In genomic region chr2:19658661-19659384, GRCm38 (mm10) we compare ENCODE assay signal across 8 mouse cellular contexts. TPM values are rescaled to one million over a fixed set of nuclear protein-coding genes. Genes with fewer than 3 reads are reported as not detected.
A peak's percentile ranks its signal among the peaks of the same experiment; 100 is the strongest.
DNase-seq lines count a peak whose midpoint lies in the region; ATAC-seq and TF ChIP-seq lines count a peak whose summit lies in the region.

No protein-coding gene starts in this region.

- H3K4me2 ChIP-seq in kidney, embryonic 14.5 days (replicated peaks; ENCODE audit: low read depth, low read length) = peak overlapping the region; percentile 89
- H3K4me2 ChIP-seq in liver, embryonic 15.5 days = peak overlapping the region; percentile 97

- peaks cover under 1% of the 10 kb centered on the region for H3K4me1 ChIP-seq in heart, embryonic 10.5 days
- H3K4me1 ChIP-seq in kidney, embryonic 14.5 days (ENCODE audit: control insufficient read depth, insufficient read depth, low read length) = no peaks in the 10 kb centered on the region
- H3K4me1 ChIP-seq in liver, embryonic 15.5 days (replicated peaks) = peaks cover 28% of the 10 kb centered on the region
- no peaks in the 10 kb centered on the region; the same call in none of the 2 replicates for H3K4me1 ChIP-seq in testis, adult 2 months (ENCODE audit: control insufficient read depth, insufficient read depth, low read length)

- H3K4me3 ChIP-seq in heart, embryonic 10.5 days = peak overlapping the region; percentile 89
- peak overlapping the region; percentile 75 for H3K4me3 ChIP-seq in kidney, embryonic 14.5 days (ENCODE audit: low read length)
- H3K4me3 ChIP-seq in liver, embryonic 15.5 days (replicated peaks) = peak overlapping the region; percentile 76
- H3K4me3 ChIP-seq in testis, adult 2 months (ENCODE audit: control insufficient read depth, low read depth, low read length) = peak overlapping the region; percentile 93

- no peak for TF ChIP-seq CTCF in testis, adult 2 months (IDR thresholded peaks at IDR 0.05; ENCODE audit: control insufficient read depth, insufficient read depth, insufficient replicate concordance, low read depth, low read length)

- 1% methylated on average over 49 of the region's 49 CpGs for WGBS in heart, embryonic 10.5 days
- 3% methylated on average over 49 of the region's 49 CpGs for WGBS in kidney, embryonic 14.5 days
- 3% methylated on average over 49 of the region's 49 CpGs for WGBS in liver, embryonic 15.5 days (ENCODE audit: insufficient replicate concordance)

- no peaks in the 10 kb centered on the region for H3K36me3 ChIP-seq in heart, embryonic 10.5 days
- H3K36me3 ChIP-seq in kidney, embryonic 14.5 days (ENCODE audit: control insufficient read depth, insufficient read depth, low read length) = no peaks in the 10 kb centered on the region
- no peaks in the 10 kb centered on the region for H3K36me3 ChIP-seq in liver, embryonic 15.5 days (replicated peaks)
- H3K36me3 ChIP-seq in testis, adult 2 months (ENCODE audit: control insufficient read depth, insufficient read depth, low read length) = no peaks in the 10 kb centered on the region

- TF ChIP-seq POLR2A in testis, adult 2 months (IDR thresholded peaks at IDR 0.05; ENCODE audit: control insufficient read depth, low read depth, low read length) = no peak

- no peaks in the 10 kb centered on the region for H3K9me3 ChIP-seq in heart, embryonic 10.5 days
- no peaks in the 10 kb centered on the region for H3K9me3 ChIP-seq in kidney, embryonic 14.5 days (ENCODE audit: control insufficient read depth, low read length)
- H3K9me3 ChIP-seq in liver, embryonic 15.5 days (replicated peaks) = no peaks in the 10 kb centered on the region

- DNase-seq in kidney, adult 11 months = peak; percentile 43
- DNase-seq in kidney, postnatal 14 days = no peak
- DNase-seq in embryo, embryonic 9.5 days (ENCODE audit: extremely low spot score) = peak; percentile 33
- DNase-seq in heart, embryonic 10.5 days (ENCODE audit: low spot score) = peak; percentile 79
- DNase-seq in neural tube, embryonic 10.5 days (ENCODE audit: extremely low spot score, low spot score) = peak; percentile 53

- peak overlapping the region; percentile 73 for H3K9ac ChIP-seq in kidney, embryonic 14.5 days (ENCODE audit: low read depth, low read length)
- peak overlapping the region; percentile 75 for H3K9ac ChIP-seq in liver, embryonic 15.5 days

- H3K27me3 ChIP-seq in heart, embryonic 10.5 days (ENCODE audit: insufficient read depth, poor library complexity, severe bottlenecking) = peaks cover 17% of the 10 kb centered on the region; the same call in 1 of the 2 replicates
- peaks cover 31% of the 10 kb centered on the region for H3K27me3 ChIP-seq in kidney, embryonic 14.5 days (ENCODE audit: control insufficient read depth, insufficient read depth, low read length)
- peaks cover 47% of the 10 kb centered on the region for H3K27me3 ChIP-seq in liver, embryonic 15.5 days
- no peaks in the 10 kb centered on the region for H3K27me3 ChIP-seq in testis, adult 2 months (ENCODE audit: control insufficient read depth, insufficient read depth, low read length)

- peak overlapping the region; percentile 97 for H3K27ac ChIP-seq in heart, embryonic 10.5 days
- no peak overlapping the region for H3K27ac ChIP-seq in kidney, embryonic 14.5 days (ENCODE audit: low read depth, low read length)
- H3K27ac ChIP-seq in liver, embryonic 15.5 days (replicated peaks) = peak overlapping the region; percentile 92
- peak overlapping the region; percentile 96 for H3K27ac ChIP-seq in testis, adult 2 months (ENCODE audit: control insufficient read depth, insufficient read depth, low read depth, low read length)

- peak; percentile 4 for ATAC-seq in kidney, embryonic 14.5 days (ENCODE audit: low FRiP score, low TSS enrichment)
- no peak for ATAC-seq in liver, embryonic 15.5 days (ENCODE audit: insufficient read depth)

RNA-seq across cellular contexts. Expression of gene Otud1, which starts 1.3 kb away (rescaled TPM):
- 3.1 and 4.1 TPM in 2 replicates for polyA plus RNA-seq in heart, embryonic 10.5 days (2016; fragmentation: Nextera tagmentation; extraction: Ambion mirVana)
- polyA plus RNA-seq in kidney, embryonic 14.5 days (2014; fragmentation: Nextera tagmentation; extraction: Ambion mirVana) = 1.9 TPM in 2 replicates
- 0.60 and 0.73 TPM in 2 replicates for polyA plus RNA-seq in liver, embryonic 15.5 days (2015; fragmentation: Nextera tagmentation; extraction: Ambion mirVana)
- 12.8 and 14.6 TPM in 2 replicates for polyA plus RNA-seq in testis, adult 2 months (2012; rRNA removed)
